Mouse (Mus musculus): Measurements from ENCODE around the gene Rab26.

Gene Rab26

DNA sequence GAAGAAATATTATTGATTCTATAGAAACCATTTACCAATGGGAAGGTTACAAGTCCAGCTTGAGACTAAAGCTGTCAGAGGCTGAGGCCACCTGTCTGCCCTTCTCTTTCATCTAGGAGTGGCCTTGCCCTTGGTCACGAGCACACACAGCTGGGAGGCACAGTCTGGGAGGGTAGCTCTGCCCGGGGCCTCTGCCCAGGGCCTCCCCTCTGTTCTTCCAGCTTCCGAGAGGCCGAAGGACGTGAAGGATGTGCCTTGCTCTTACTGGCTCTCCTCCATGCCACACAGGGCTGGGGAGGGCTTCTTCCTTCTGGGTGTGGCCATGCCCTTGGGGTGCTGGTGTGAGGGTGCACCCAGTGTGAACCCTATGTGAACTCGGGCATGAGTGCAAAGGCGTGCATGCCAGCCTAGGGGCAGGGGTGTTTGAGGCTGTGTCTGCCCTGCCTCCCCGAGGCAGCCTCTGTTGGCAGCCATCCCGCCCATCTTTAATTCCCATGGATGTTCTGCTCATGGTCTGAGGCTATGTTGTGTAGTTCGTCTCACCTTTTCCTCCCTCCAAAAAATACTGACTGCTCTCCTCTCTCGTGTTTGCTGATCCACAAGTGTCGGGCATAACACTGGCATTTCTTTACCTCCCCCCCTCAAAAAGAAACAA lies 26.1 kb downstream of the Rab26 start:
- no peak for DNase-seq (ENCODE audit: low read depth, low spot score)

DNA sequence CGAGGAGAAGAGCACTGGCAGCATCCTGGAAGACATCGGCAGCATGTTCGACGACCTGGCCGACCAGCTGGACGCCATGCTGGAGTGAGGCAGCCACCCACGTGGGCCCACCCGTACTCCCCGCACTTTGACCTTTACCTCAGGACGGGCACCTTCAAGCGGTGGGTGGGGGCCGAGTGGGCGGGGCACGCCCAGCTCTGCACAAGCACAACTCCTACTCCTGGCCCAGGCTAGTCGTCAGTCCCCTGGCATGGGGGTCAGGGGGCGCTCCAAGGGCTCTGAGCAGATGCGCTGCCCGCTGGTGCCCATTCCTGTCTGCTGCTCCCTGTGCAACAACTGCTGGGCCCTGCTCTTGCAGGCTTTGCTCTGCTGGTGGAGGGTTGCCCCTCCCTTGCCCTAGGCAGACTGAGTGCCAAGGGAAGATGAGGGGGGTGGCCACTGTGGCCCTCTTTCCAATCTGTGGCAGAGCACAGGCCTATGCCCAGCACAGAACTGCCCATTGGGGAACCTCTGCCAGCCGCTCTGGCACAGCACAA lies 26.8 kb downstream of the Rab26 start:
- DNase-seq (ENCODE audit: low read depth, low spot score) = no peak

DNA sequence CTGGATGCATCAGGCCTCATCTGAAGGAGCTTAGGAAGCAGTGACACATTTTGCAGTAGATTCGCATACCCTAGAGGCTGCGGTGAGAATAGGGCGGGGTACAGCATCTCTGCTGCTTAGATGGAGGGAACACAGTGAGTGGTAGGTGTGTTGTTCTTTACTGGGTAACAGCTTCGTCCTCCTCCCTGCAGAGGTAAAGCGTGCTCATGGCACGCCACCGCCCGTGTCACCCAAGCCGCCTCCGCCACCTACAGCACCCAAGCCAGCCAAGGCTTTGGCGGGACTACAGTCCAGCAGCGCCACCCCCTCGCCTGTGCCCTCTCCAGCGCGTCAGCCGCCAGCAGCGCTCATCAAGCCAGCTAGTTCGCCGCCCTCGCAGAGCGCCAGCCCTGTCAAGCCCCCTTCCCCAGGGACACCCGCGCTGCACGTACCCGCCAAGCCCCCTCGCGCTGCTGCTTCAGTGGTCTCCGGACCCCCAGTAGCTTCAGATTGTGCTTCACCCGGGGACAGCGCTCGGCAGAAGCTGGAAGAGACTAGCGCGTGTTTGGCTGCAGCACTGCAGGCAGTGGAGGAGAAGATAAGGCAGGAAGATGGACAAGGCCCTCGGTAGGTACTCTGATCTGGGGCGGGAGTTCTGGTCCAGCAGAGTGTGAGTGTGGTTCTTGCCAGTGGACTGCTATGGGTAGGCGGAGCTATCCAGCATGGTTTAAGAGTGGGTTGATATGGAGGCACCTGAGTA lies 27.5 kb downstream of the Rab26 start:
- no peak for DNase-seq (ENCODE audit: low read depth, low spot score)

DNA sequence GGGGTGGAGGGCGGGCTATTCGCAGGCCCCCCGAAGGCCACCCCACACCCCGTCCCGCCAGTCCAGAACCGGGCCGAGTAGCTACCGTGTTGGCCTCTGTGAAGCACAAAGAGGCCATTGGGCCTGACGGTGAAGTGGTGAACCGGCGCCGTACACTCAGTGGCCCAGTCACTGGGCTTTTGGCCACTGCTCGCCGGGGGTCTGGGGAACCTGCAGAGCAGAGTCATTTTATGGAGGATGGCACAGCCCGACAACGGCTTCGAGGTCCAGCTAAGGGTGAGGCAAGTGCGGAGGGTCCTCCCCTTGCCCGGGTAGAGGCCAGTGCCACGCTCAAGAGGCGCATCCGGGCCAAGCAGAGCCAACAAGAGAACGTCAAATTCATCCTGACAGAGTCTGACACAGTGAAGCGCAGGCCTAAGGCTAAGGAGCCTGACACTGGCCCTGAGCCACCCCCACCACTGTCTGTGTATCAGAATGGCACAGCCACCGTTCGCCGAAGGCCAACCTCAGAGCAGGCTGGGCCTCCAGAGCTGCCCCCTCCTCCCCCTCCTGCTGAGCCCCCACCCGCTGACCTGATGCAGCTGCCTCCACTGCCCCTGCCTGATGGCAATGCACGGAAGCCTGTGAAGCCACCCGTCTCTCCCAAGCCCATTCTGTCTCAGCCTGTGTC lies 28.6 kb downstream of the Rab26 start:
- no peak for DNase-seq (ENCODE audit: low read depth, low spot score)

DNA sequence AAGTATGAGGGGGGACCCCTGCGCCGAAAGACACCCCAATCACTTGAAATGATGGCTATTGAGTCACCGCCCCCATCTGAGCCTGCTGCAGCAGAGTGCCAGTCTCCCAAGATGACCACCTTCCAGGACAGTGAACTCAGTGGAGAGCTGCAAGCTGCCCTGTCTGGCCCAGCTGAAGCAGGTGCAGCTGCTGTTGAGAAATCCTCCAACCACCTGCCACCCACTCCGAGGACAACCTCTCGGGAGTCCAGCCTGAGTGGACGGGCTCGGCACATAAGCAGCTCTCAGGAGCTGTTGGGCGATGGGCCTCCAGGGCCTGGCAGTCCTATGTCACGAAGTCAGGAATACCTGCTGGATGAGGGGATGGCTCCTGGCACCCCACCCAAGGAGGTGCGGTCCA lies 29.9 kb downstream of the Rab26 start:
- no peak for DNase-seq (ENCODE audit: low read depth, low spot score)

DNA sequence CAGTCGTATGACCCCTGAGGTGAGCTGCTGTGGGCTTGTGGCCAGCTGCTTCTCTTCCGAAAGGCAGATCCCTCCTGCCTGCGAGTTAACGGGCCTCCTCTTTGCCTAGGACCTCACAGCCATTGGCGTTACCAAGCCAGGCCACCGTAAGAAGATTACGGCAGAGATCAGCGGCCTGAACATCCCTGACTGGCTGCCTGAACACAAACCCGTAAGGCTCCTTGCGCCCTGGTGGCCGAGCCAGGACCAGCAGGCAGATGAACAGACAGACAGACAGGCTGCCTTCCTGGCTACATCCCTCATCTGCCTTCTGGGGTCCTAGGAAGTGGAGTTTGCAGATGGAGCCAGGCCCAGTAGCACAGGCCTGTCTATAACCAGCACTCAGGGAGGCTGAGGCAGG lies 31.8 kb downstream of the Rab26 start:
- no peak for DNase-seq (ENCODE audit: low read depth, low spot score)

DNA sequence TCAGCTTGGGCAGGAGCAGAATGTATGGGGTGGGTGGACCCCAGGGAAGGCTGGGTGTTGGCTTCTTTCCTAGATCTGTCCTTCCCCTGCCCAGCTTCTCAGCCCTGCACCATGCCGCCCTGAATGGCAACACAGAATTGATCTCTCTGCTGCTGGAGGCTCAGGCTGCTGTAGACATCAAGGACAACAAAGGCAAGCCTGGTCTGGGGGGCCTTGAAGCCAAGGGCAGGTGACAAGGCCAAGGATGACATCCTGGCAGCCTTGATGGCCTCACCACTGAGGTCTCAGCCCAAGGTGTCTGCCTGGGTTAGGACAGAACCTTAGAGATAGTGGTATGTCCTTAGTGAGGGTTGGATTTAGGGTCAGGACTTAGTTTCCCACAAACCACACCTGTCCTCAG lies 38.0 kb downstream of the Rab26 start:
- DNase-seq (ENCODE audit: low read depth, low spot score) = no peak

DNA sequence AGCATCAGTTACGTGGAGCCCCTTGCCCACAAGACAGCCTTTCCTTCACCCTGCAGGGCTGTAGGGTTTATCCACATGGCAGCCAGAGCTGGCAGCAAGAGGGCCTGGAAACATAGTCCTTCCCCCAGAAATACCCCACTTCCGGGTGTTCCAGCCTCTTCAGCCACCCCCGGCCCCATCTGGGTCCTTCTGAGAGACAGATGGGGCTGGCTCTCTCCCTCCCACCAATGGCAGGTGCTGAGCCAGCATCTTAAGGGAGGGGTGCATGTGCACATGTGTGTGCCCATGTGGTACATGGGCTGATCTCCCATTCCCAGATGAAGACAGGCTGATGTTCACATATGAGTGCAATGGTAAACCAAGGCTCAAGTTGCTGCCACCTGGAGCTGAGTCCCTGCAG lies 38.6 kb downstream of the Rab26 start:
- no peak for DNase-seq (ENCODE audit: low read depth, low spot score)

DNA sequence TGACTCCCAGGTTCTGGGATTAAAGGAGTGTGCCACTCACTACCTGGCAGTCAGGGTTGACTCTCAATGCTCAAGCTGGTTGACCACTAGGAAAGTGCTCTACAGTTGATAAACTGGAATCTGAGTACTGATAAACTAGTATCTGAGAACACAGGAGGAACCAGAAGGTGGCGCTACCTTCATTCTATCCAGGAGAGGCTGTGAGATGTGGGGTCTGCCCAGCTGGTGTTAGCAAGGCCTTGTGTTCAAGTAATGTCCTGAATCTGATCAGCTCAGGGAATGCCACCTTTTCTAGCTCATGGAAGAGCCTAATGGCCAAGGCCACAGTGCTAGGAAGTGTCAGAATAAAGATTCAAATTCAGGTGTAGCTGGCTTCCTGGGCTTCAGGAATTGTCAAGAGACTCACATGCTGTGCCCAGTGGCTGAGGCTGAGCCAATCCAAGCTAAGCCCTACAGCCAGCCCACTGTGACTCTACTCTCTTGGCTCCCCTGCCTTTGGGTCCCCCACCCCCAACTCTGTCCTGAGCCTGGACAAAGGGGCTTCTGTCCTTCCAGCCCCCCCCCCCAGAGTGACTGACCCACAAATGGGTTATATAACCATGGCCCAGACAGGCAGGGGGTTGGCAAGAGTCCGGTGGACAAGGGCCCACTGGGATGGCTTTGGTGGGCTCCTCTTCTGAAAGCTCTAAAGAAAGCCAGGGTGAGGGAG lies 39.2 kb downstream of the Rab26 start:
- DNase-seq (ENCODE audit: low read depth, low spot score) = no peak

DNA sequence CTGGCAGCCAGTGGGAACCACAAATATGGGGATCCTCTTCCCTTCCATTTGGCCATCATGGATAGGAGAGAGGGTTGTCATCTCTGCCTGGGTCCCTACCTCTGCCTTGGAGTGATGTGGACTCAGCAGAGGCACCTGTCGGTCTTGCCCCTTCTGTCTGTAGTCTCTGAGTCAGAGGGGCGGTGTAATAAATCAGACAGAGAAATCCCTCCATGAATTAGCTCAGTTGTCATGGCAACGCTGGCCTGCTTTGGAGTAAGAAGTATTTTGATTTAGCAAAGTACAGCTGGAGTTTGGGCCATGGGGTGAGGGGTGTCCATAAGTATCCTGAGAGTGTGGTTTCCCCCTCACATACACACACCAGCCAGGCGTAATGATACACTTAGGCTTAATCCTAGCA lies 43.6 kb downstream of the Rab26 start:
- no peak for DNase-seq (ENCODE audit: low read depth, low spot score)

DNA sequence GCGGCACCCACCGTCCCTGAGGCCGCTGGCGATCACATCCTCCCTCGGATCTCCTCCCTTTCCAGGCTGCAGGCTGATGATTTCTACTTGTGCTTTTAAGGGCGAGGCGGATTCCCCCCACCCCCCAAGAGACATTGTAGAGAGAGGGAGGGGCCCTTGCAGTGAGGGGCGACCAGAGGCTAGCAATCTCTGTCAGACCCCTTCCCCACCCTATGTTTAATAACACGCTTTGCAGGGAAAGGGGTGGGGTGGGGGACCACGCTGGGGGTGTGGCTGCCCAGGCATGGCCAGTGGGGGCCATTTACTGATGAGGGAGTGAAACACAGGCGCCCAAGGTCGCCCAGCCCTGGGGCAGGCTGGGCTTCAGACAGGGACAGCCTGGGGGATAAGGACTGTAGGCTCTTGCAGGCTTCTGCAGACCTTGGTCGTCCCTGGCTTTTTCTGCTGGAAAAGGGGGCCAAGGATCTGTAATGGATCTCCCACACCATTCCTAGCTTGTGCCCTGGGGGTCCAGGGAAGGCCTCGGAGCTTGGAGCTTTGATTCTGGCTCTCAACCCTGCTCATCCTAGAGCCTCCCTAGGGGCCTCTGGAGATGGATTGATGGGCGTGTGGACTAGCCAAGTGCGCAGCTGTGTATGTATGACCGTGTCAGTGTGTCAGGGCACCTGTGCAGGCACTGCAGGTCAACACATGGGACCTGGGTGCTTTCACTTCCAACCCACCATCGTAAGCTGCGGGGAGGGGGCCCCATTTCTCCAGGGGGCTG lies 44.6 kb downstream of the Rab26 start:
- no peak for DNase-seq (ENCODE audit: low read depth, low spot score)

DNA sequence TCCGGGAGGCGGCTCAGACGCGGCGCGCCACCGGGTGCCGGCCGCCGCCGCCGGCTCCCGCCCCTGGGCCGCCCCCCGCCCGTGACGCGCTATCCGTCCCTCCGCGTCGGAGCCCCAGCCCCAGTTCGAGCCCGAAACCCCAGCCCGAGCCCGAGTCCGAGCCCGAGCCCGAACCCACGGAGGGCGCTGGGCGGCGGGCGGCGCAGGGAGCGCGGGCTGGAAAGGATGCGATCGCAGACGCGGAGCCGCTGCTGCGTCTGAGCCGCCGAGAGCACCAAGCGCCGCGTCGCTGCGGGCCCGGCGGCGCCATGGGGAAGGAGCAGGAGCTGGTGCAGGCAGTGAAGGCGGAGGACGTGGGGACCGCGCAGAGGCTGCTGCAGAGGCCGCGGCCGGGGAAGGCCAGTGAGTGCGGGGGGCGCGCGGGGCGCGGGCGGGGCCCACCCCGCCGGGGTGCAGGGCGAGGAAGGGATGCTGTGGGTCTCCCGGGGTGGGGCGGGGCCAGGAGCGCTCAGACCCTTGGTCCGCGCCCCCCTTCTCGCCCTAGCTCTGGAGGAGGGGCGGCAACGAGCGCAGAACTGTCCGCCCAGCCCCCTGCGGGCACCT lies 45.2 kb downstream of the Rab26 start:
- no peak for DNase-seq (ENCODE audit: low read depth, low spot score)

DNA sequence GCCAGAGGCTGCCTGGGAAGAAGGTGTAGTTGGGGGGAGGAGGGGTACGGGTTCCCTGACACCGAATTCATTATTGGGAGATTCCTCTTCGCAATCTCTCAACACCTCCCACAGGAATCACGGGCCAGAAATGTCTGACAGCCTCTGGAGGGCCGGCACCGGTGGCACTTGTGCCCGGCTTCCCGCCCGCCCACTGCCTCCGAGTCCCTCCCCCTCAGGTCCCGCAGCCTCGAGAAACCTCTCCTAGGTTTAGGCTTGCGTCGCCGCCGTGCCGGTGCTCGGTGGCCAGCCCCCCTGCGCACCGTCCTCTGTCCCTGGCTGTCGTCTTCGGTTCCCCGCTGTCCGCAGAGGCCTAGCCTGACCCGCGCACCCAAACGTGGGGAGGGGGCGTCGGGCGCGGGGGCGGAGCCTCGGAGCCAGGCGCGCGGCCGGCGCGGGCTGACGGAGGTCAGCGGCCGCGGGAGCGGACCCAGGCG lies 45.8 kb downstream of the Rab26 start, which contains the start of gene Caskin1:
Gene Caskin1, plus strand, starts transcription at position 416 of the 476 bp plus-strand sequence.
- no peak for DNase-seq (ENCODE audit: low read depth, low spot score)

DNA sequence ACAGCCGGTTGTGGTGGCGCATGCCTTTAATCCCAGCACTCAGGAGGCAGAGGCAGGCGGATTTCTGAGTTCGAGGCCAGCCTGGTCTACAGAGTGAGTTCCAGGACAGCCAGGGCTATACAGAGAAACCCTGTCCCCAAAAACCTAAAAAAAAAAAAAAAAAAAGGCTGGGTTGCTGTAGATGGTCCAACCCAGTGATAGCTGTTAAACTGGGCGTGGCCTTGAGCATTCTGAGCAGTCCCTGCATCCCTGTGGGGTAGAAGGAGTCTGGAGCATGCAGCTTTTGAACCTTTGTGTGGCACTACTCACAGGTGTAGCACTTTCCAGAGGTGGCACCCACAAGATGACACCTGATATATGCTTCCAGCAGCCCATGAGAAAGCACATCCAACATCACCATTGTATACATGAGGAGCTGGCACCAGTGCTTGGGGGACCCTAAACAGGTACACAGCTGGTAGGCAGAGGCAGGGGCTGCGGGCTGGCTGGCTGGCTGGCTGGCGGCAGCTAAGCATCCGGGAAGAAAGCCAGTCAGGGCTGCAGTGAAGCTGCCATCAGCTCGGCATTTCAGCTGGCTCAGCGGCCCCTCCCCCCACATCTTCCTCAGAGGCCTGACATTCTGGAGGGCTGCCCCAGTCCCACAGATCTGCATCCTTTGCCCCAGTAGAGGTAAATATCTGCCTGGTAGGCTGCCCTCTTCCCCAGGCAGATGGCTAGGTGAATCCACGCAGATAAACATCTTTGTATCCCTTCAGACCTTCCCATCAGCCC lies 48.7 kb downstream of the Rab26 start:
- no peak for DNase-seq (ENCODE audit: low read depth, low spot score)

DNA sequence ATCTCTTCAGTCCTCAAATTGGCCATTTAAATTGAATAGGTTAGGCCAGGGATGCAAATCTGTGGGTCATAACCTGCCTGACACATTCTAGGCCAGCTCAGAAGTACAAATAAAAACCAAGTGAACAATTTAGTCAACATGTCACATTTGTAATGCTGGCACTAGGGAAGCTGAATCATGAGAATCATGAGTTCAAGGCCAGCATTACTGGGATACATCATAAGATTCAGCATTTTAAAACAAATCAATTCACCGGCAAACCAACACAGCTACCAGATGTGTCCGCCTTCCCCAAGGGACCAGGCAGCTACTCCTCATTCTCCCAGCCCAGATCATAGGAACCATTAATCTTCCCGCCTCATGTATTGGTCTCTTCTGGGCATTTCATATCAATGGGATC lies 50.5 kb downstream of the Rab26 start:
- no peak for DNase-seq (ENCODE audit: low read depth, low spot score)

DNA sequence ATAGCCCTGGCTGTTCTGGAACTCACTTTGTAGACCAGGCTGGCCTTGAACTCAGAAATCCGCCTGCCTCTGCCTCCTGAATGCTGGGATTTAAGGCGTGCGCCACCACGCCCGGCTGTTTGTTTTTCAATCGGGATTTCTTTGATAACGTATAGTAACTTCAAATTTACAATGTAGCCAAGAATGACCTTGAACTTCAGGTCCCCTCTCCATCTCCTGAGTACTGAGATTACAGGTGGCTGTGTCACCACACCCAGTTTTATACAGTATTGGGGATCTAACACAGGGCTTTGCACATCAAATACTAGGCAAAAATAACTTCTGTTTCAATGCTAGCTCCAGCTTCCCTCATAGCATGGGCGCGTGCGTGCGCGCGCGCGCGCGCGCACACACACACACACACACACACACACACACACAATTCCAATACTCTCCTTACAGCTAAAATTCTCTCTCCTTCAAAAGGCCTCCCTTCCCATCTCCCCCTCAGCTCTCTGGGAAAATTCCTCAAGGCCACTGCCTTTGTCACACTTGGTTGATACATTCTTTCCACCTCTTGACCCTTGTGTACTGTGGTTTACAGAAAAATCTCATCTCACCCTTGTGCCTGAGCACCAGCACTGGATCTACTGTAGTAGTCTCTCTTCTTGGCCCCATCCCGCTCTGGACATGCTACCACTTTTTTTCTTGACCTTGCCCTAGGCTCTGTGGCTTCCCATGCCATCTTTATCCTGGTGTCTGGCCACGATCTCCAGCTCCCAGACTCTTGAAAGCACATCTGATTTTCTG lies 52.8 kb downstream of the Rab26 start:
- no peak for DNase-seq (ENCODE audit: low read depth, low spot score)

DNA sequence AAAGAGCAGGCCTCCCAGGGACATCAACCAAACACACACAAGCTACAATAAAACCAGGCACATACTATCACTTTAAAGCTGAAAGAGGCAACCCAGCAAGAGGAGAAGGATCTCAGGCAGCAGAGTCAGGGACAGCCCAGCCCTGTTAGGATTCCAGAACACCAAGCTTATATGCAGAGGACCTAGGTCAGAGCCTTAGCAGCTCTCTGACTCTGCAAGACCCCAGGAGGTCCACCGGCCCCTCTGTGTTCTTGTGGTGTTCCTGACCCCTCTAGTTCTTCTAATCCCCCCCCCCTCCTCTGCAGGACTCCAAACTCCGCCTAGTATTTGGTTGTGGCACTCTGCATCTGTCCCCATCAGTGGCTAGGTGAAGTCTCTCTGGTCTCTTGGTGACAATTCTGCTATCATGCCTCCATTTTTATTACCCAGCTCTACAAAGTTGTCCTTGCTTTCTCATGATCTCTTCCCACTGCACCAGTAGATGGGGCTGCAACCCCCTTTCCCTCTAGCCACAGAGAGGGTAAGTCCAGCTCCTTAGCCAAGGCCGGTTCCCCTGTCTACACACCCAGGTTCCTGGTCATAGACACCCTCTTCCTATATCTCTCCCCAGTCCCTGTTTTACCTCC lies 53.7 kb downstream of the Rab26 start:
- DNase-seq (ENCODE audit: low read depth, low spot score) = no peak

DNA sequence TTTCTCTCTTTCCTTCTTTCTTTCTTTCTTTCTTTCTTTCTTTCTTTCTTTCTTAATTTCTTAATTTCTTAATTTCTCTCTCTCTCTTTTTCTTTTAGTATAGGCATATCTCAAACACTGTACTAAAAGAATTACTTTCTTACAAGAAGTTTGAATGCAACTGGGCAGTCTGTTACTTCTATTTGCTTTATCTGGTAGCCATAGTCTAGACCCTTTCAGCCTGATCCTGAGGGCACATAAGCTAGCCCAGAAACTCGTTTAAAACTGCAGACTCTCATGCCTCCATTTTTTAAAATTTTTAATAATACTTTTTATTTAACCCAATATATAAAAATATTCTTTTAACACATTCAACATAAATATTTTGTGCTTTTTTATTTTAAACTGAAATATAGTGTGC lies 54.6 kb downstream of the Rab26 start:
- DNase-seq (ENCODE audit: low read depth, low spot score) = no peak
